ENCODE assay signal across 8 mouse cellular contexts in the genomic region with DNA sequence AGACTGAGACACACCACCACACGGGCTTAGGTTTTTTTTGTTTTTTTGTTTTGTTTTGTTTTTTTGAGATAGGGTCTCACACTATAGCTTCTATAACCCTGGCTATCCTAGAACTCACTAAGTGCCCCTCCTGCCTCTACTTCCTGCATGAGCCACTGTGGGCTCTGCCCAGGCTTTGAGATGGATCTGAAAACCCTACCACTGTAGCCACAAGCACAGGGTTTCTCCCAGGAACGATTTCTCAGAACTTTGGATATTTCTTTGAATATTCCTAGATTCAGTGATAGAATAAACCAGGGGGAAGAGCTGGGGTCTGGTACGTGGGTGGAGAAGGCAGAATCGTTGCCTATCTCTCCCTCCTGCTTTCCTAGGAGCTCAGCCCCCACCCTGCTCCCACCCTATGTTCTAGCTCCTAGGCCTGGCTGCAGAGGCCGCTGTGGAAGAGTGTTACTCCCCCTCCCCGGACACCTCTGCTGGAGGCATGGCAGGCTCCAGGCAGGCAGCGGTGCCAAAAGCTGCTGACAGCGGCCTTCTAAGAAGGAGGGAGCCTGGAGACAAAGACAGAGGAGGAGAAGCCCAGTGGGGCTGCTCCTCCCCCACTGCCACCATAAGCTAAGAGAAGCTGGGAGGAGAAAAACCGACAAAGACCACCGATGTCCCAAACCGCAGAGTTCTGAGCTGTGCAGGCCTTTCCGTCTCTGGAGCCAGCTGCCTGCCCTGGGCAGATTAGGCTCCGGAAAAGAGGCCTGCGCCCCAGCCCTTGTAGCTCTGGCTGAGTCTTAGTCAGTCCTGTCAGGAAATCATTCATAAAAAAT. TPM values are rescaled to one million over a fixed set of nuclear protein-coding genes. Genes with fewer than 3 reads are reported as not detected.
A peak's percentile ranks its signal among the peaks of the same experiment; 100 is the strongest.
DNase-seq lines count a peak whose midpoint lies in the region; ATAC-seq and TF ChIP-seq lines count a peak whose summit lies in the region.

No protein-coding gene starts in this region.

- ATAC-seq in lung, embryonic 16.5 days (ENCODE audit: low read depth) = peak; percentile 80
- ATAC-seq in liver, embryonic 14.5 days (ENCODE audit: insufficient read depth) = peak; percentile 59

- TF ChIP-seq CTCF in lung, adult 2 months (IDR thresholded peaks at IDR 0.05; ENCODE audit: insufficient read depth, low read length) = no peak
- TF ChIP-seq CTCF in liver, embryonic 14.5 days (IDR thresholded peaks at IDR 0.05; ENCODE audit: low read depth) = 0 out of 2 replicates have a peak, but pooled peaks have one; percentile 12

- H3K4me1 ChIP-seq in lung, embryonic 16.5 days (replicated peaks; ENCODE audit: control insufficient read depth, insufficient read depth, low read length) = peaks cover 36% of the 10 kb centered on the region
- H3K4me1 ChIP-seq in lung, adult 2 months (ENCODE audit: control insufficient read depth, insufficient read depth, low read length) = 0 out of 2 replicates have a peak, but pooled peaks cover 3% of the 10 kb centered on the region
- H3K4me1 ChIP-seq in liver, embryonic 14.5 days (replicated peaks; ENCODE audit: control insufficient read depth in 2 of 2, insufficient read depth in 2 of 2, low read length in 1 of 2) = peaks cover 43 to 50% of the 10 kb centered on the region in 2 experiments

- 0 out of 2 replicates have a peak overlapping the region, but pooled peaks have one; percentile 6 for H3K4me2 ChIP-seq in lung, embryonic 16.5 days (ENCODE audit: low read depth, low read length)
- H3K4me2 ChIP-seq in liver, embryonic 14.5 days (ENCODE audit: low read depth) = peak overlapping the region; percentile 49

- WGBS in lung, embryonic 16.5 days = 22% methylated on average over 14 of the region's 14 CpGs
- WGBS in lung, adult 2 months = 34% methylated on average over 14 of the region's 14 CpGs
- WGBS in liver, embryonic 14.5 days (ENCODE audit: insufficient replicate concordance) = 4% methylated on average over 14 of the region's 14 CpGs

- peak overlapping the region; percentile 86 for H3K27ac ChIP-seq in lung, embryonic 16.5 days (ENCODE audit: low read length)
- H3K27ac ChIP-seq in liver, embryonic 14.5 days = peak overlapping the region; percentile 76

- TF ChIP-seq POLR2A in lung, adult 2 months (IDR thresholded peaks at IDR 0.05; ENCODE audit: borderline replicate concordance, extremely low read depth, low read depth, low read length) = no peak

- H3K27me3 ChIP-seq in lung, embryonic 16.5 days (ENCODE audit: control insufficient read depth, insufficient read depth, low read depth, low read length) = no peaks in the 10 kb centered on the region
- no peaks in the 10 kb centered on the region for H3K27me3 ChIP-seq in liver, embryonic 14.5 days (ENCODE audit: control insufficient read depth, insufficient read depth, low read length)

- no peak overlapping the region for H3K4me3 ChIP-seq in lung, embryonic 16.5 days (ENCODE audit: low read length)
- H3K4me3 ChIP-seq in lung, adult 2 months (replicated peaks; ENCODE audit: extremely low read depth, low read depth, low read length) = no peak overlapping the region
- no peak overlapping the region for H3K4me3 ChIP-seq in liver, embryonic 14.5 days (ENCODE audit: insufficient read depth in 1 of 2, low read depth in 2 of 2, low read length in 2 of 2)

- no peaks in the 10 kb centered on the region for H3K9me3 ChIP-seq in lung, embryonic 16.5 days (ENCODE audit: control insufficient read depth, low read length)
- no peaks in the 10 kb centered on the region for H3K9me3 ChIP-seq in liver, embryonic 14.5 days (ENCODE audit: control insufficient read depth, low read length)

- H3K9ac ChIP-seq in lung, embryonic 16.5 days (ENCODE audit: low read length) = peak overlapping the region; percentile 54
- H3K9ac ChIP-seq in liver, embryonic 14.5 days (replicated peaks) = peak overlapping the region; percentile 56

- peak; percentile 26; the same call in 1 of the 2 replicates for TF ChIP-seq EP300 in liver, embryonic 14.5 days (IDR thresholded peaks at IDR 0.05; ENCODE audit: low read depth)

- peaks cover 6% of the 10 kb centered on the region; the same call in 1 of the 2 replicates for H3K36me3 ChIP-seq in lung, embryonic 16.5 days (ENCODE audit: control insufficient read depth, insufficient read depth, low read length)
- H3K36me3 ChIP-seq in liver, embryonic 14.5 days (replicated peaks; ENCODE audit: control insufficient read depth, insufficient read depth, low read depth) = no peaks in the 10 kb centered on the region

- DNase-seq in lung, adult 2 months = no peak
- DNase-seq in c-Kit-positive CD71-positive TER-119-negative erythroid progenitor cells, embryonic 14.5 days (ENCODE audit: low read depth) = peak; percentile 54
- peak; percentile 45 for DNase-seq in heart, postnatal 4 days
- DNase-seq in liver, embryonic 14.5 days (ENCODE audit: low read depth in 3 of 3, low spot score in 3 of 3) = no peak
- peak; percentile 64 for DNase-seq in testis, postnatal 10 days (ENCODE audit: low spot score)
- no peak for DNase-seq in MN1 (ENCODE audit: low spot score)
- no peak for DNase-seq in layer of hippocampus, postnatal 36 days

RNA-seq across cellular contexts. Expression of a gene that starts 21.9 kb away (rescaled TPM):
- 81.0 and 81.4 TPM in 2 replicates for polyA plus RNA-seq in lung, embryonic 16.5 days (2015; fragmentation: Nextera tagmentation; extraction: Ambion mirVana)
- 15.0 and 20.5 TPM in 2 replicates for polyA plus RNA-seq in lung, adult 2 months (2012; rRNA removed)
- total RNA-seq in heart, postnatal 4 days (2021) = 10 to 100 TPM; 21.7 to 25.9 TPM
- 5.4 and 9.5 TPM in 2 replicates for polyA plus RNA-seq in liver, embryonic 14.5 days (2012; rRNA removed)
- 24.9 and 25.4 TPM in 2 replicates for polyA plus RNA-seq in liver, embryonic 14.5 days (2014; fragmentation: Nextera tagmentation; extraction: Ambion mirVana)
- 10 to 100 TPM; 30.5 to 32.9 TPM for total RNA-seq in layer of hippocampus, postnatal 36 days (2021)

RNA-seq across cellular contexts. Expression of a gene that starts 38.6 kb away (rescaled TPM):
- polyA plus RNA-seq in lung, embryonic 16.5 days (2015; fragmentation: Nextera tagmentation; extraction: Ambion mirVana) = 11.7 and 12.1 TPM in 2 replicates
- polyA plus RNA-seq in lung, adult 2 months (2012; rRNA removed) = 2.0 and 3.3 TPM in 2 replicates
- 1 to 10 TPM; 3.0 to 3.5 TPM for total RNA-seq in heart, postnatal 4 days (2021)
- 2.2 and 2.8 TPM in 2 replicates for polyA plus RNA-seq in liver, embryonic 14.5 days (2012; rRNA removed)
- polyA plus RNA-seq in liver, embryonic 14.5 days (2014; fragmentation: Nextera tagmentation; extraction: Ambion mirVana) = 4.1 and 4.3 TPM in 2 replicates
- 1 to 10 TPM; 1.3 to 1.6 TPM for total RNA-seq in layer of hippocampus, postnatal 36 days (2021)

Comparison
In these comparisons a context has a peak if more than half of its experiments do, and no peak if none do; other contexts are left out.
1. DNase-seq: peak in c-Kit-positive CD71-positive TER-119-negative erythroid progenitor cells, embryonic 14.5 days (single experiment), heart, postnatal 4 days (single experiment) and testis, postnatal 10 days (single experiment); none in lung, adult 2 months (single experiment), liver, embryonic 14.5 days (0 of 3), MN1 (single experiment) and layer of hippocampus, postnatal 36 days (0 of 2).